Mouse (Mus musculus) stomach, postnatal 0 days (tissue): ENCODE results near the gene Olfr618.

Source experiments
- CTCF ChIP-seq: IDR thresholded peaks from 2 replicates; pipeline ENCODE4 v1.5.1; 2016; ENCODE audit warnings: antibody characterized with exemption, low read depth, mild to moderate bottlenecking, moderate library complexity
- EP300 ChIP-seq: optimal IDR thresholded peaks from 2 replicates; pipeline ENCODE3; 2016; ENCODE audit warnings: antibody characterized with exemption

GRCm38 (mm10) chr7:103555779-103556178 lies 34.1 kb upstream of the Olfr618 start, which contains the start of gene Olfr615:
- no peak for TF ChIP-seq EP300
- no peak for TF ChIP-seq CTCF
